17 mouse cellular contexts compared by ENCODE assay signal in genomic region chr17:26564439-26564838, GRCm38 (mm10). TPM values are rescaled to one million over a fixed set of nuclear protein-coding genes. Genes with fewer than 3 reads are reported as not detected.
DNase-seq lines count a peak whose midpoint lies in the region; ATAC-seq lines count a peak whose summit lies in the region.
"Had no signal": no experiment of that assay in that cellular context is flagged by ENCODE, and none has a peak within 500 bp of the region (broad histone marks: within the 10 kb centered on the region; RNA-seq: fewer than 3 reads in every experiment).

No protein-coding gene starts in this region.

- 0 out of 2 replicates have a peak overlapping the region, but pooled peaks have one; percentile 22 for H3K4me2 ChIP-seq in kidney, embryonic 14.5 days (replicated peaks; ENCODE audit: low read depth, low read length)
- no peak overlapping the region for H3K4me2 ChIP-seq in midbrain, embryonic 11.5 days
- 0 out of 2 replicates have a peak overlapping the region, but pooled peaks have one; percentile 4 for H3K4me2 ChIP-seq in liver, embryonic 13.5 days
- H3K4me2 ChIP-seq in stomach, embryonic 16.5 days (ENCODE audit: low read depth, low read length) = peak overlapping the region; percentile 31; the same call in 1 of the 2 replicates
- H3K4me2 ChIP-seq: embryonic facial prominence, embryonic 12.5 days; heart, embryonic 15.5 days; limb, embryonic 15.5 days; midbrain, embryonic 13.5 days had no signal

- H3K27me3 ChIP-seq in kidney, embryonic 14.5 days (ENCODE audit: control insufficient read depth, insufficient read depth, low read length) = no peaks in the 10 kb centered on the region
- H3K27me3 ChIP-seq in midbrain, embryonic 10.5 days (ENCODE audit: low read depth, poor library complexity, severe bottlenecking) = no peaks in the 10 kb centered on the region
- no peaks in the 10 kb centered on the region for H3K27me3 ChIP-seq in midbrain, embryonic 11.5 days (ENCODE audit: control insufficient read depth, insufficient read depth, low read length)
- no peaks in the 10 kb centered on the region for H3K27me3 ChIP-seq in liver, embryonic 13.5 days
- no peaks in the 10 kb centered on the region for H3K27me3 ChIP-seq in stomach, embryonic 16.5 days (ENCODE audit: control insufficient read depth, insufficient read depth, low read length)
- H3K27me3 ChIP-seq: embryonic facial prominence, embryonic 12.5 days; heart, embryonic 15.5 days; limb, embryonic 15.5 days; midbrain, embryonic 13.5 days had no signal

- no peak overlapping the region; the same call in 1 of the 2 replicates for H3K4me3 ChIP-seq in kidney, embryonic 14.5 days (ENCODE audit: low read length)
- H3K4me3 ChIP-seq in midbrain, embryonic 10.5 days = 0 out of 2 replicates have a peak overlapping the region, but pooled peaks have one; percentile 2
- H3K4me3 ChIP-seq in midbrain, embryonic 11.5 days (ENCODE audit: low read depth, low read length) = no peak overlapping the region
- no peak overlapping the region for H3K4me3 ChIP-seq in liver, embryonic 13.5 days (replicated peaks)
- no peak overlapping the region for H3K4me3 ChIP-seq in stomach, embryonic 16.5 days (replicated peaks; ENCODE audit: low read length)
- H3K4me3 ChIP-seq: embryonic facial prominence, embryonic 12.5 days; heart, embryonic 15.5 days; hindbrain, embryonic 10.5 days; limb, embryonic 15.5 days; midbrain, embryonic 13.5 days had no signal

- DNase-seq in kidney, postnatal 10 days = no peak
- DNase-seq in midbrain, embryonic 10.5 days (ENCODE audit: low spot score) = no peak
- DNase-seq in midbrain, embryonic 11.5 days (ENCODE audit: low spot score, missing footprints) = no peak
- DNase-seq in liver, embryonic 13.5 days = no peak
- no peak for DNase-seq in MN1 (ENCODE audit: low spot score)
- DNase-seq: adrenal gland, postnatal 36 days; cerebellum, adult 2 months; layer of hippocampus, adult 9-11 months; right cerebral cortex, postnatal 25 days had no signal

- no peak overlapping the region for H3K27ac ChIP-seq in kidney, embryonic 14.5 days (ENCODE audit: low read depth, low read length)
- H3K27ac ChIP-seq in midbrain, embryonic 10.5 days (replicated peaks) = no peak overlapping the region
- H3K27ac ChIP-seq in midbrain, embryonic 11.5 days (ENCODE audit: low read depth, low read length) = no peak overlapping the region
- H3K27ac ChIP-seq in liver, embryonic 13.5 days = no peak overlapping the region
- peak overlapping the region; percentile 69; the same call in 1 of the 2 replicates for H3K27ac ChIP-seq in stomach, embryonic 16.5 days (ENCODE audit: low read length)
- H3K27ac ChIP-seq: embryonic facial prominence, embryonic 12.5 days; heart, embryonic 15.5 days; hindbrain, embryonic 10.5 days; limb, embryonic 15.5 days; midbrain, embryonic 13.5 days had no signal

- H3K9ac ChIP-seq in kidney, embryonic 14.5 days (ENCODE audit: low read depth, low read length) = no peak overlapping the region
- no peak overlapping the region for H3K9ac ChIP-seq in midbrain, embryonic 11.5 days (ENCODE audit: low read length)
- H3K9ac ChIP-seq in liver, embryonic 13.5 days = no peak overlapping the region
- H3K9ac ChIP-seq in stomach, embryonic 16.5 days (ENCODE audit: low read length) = peak overlapping the region; percentile 33
- H3K9ac ChIP-seq: embryonic facial prominence, embryonic 12.5 days; heart, embryonic 15.5 days; limb, embryonic 15.5 days; midbrain, embryonic 13.5 days had no signal

- ATAC-seq in kidney, embryonic 14.5 days (ENCODE audit: low FRiP score, low TSS enrichment) = no peak
- ATAC-seq in midbrain, embryonic 11.5 days (ENCODE audit: low FRiP score) = no peak
- no peak for ATAC-seq in liver, embryonic 13.5 days (ENCODE audit: low read depth)
- peak; percentile 28; the same call in 1 of the 2 replicates for ATAC-seq in stomach, embryonic 16.5 days (ENCODE audit: insufficient read depth, low FRiP score)
- ATAC-seq: forebrain, embryonic 16.5 days; midbrain, embryonic 13.5 days had no signal

- no peaks in the 10 kb centered on the region for H3K9me3 ChIP-seq in kidney, embryonic 14.5 days (ENCODE audit: control insufficient read depth, low read length)
- H3K9me3 ChIP-seq in midbrain, embryonic 10.5 days (replicated peaks) = peaks cover 12% of the 10 kb centered on the region; the same call in 1 of the 2 replicates
- no peaks in the 10 kb centered on the region; the same call in 1 of the 2 replicates for H3K9me3 ChIP-seq in midbrain, embryonic 11.5 days (ENCODE audit: control insufficient read depth, low read length)
- 0 out of 2 replicates have a peak, but pooled peaks cover 3% of the 10 kb centered on the region for H3K9me3 ChIP-seq in liver, embryonic 13.5 days (replicated peaks)
- peaks cover 6% of the 10 kb centered on the region; the same call in 1 of the 2 replicates for H3K9me3 ChIP-seq in stomach, embryonic 16.5 days (replicated peaks; ENCODE audit: control insufficient read depth, low read length)
- H3K9me3 ChIP-seq: heart, embryonic 15.5 days; limb, embryonic 15.5 days had no signal

- peaks cover 30% of the 10 kb centered on the region for H3K36me3 ChIP-seq in kidney, embryonic 14.5 days (ENCODE audit: control insufficient read depth, insufficient read depth, low read length)
- peaks cover 64% of the 10 kb centered on the region for H3K36me3 ChIP-seq in midbrain, embryonic 10.5 days
- H3K36me3 ChIP-seq in midbrain, embryonic 11.5 days (ENCODE audit: control insufficient read depth, insufficient read depth, low read length) = peaks cover 10% of the 10 kb centered on the region
- peaks cover 39% of the 10 kb centered on the region for H3K36me3 ChIP-seq in liver, embryonic 13.5 days
- peaks cover 12% of the 10 kb centered on the region; the same call in 1 of the 2 replicates for H3K36me3 ChIP-seq in stomach, embryonic 16.5 days (ENCODE audit: control insufficient read depth, insufficient read depth, low read length)

- WGBS in kidney, embryonic 14.5 days = 22% methylated on average over 9 of the region's 9 CpGs
- 55% methylated on average over 9 of the region's 9 CpGs for WGBS in midbrain, embryonic 10.5 days
- 47% methylated on average over 9 of the region's 9 CpGs for WGBS in midbrain, embryonic 11.5 days
- 71% methylated on average over 9 of the region's 9 CpGs for WGBS in liver, embryonic 13.5 days (ENCODE audit: insufficient replicate concordance)
- WGBS in stomach, embryonic 16.5 days = 68% methylated on average over 9 of the region's 9 CpGs

- peaks cover 47% of the 10 kb centered on the region for H3K4me1 ChIP-seq in kidney, embryonic 14.5 days (ENCODE audit: control insufficient read depth, insufficient read depth, low read length)
- peaks cover 47% of the 10 kb centered on the region for H3K4me1 ChIP-seq in midbrain, embryonic 10.5 days
- peaks cover 17% of the 10 kb centered on the region for H3K4me1 ChIP-seq in midbrain, embryonic 11.5 days (ENCODE audit: control insufficient read depth, insufficient read depth, low read length)
- H3K4me1 ChIP-seq in liver, embryonic 13.5 days (replicated peaks) = peaks cover 56% of the 10 kb centered on the region
- peaks cover 28% of the 10 kb centered on the region for H3K4me1 ChIP-seq in stomach, embryonic 16.5 days (ENCODE audit: control insufficient read depth, insufficient read depth, low read length)

RNA-seq across cellular contexts. Expression of gene Dusp1, which starts 2.5 kb away (rescaled TPM):
- 19.3 and 19.8 TPM in 2 replicates for polyA plus RNA-seq in kidney, embryonic 14.5 days (2014; fragmentation: Nextera tagmentation; extraction: Ambion mirVana)
- polyA plus RNA-seq in midbrain, embryonic 10.5 days (2016; fragmentation: Nextera tagmentation; extraction: Ambion mirVana) = 21.7 and 28.8 TPM in 2 replicates
- 30.2 TPM in 2 replicates for polyA plus RNA-seq in midbrain, embryonic 11.5 days (2014; fragmentation: Nextera tagmentation; extraction: Ambion mirVana)
- 22.2 and 27.8 TPM in 2 replicates for polyA plus RNA-seq in liver, embryonic 13.5 days (2015; fragmentation: Nextera tagmentation; extraction: Ambion mirVana)
- 18.3 and 20.4 TPM in 2 replicates for polyA plus RNA-seq in stomach, embryonic 16.5 days (2015; fragmentation: Nextera tagmentation; extraction: Ambion mirVana)

RNA-seq across cellular contexts. Expression of gene Ergic1, which starts 3.1 kb away (rescaled TPM):
- 141 and 150 TPM in 2 replicates for polyA plus RNA-seq in kidney, embryonic 14.5 days (2014; fragmentation: Nextera tagmentation; extraction: Ambion mirVana)
- polyA plus RNA-seq in midbrain, embryonic 10.5 days (2016; fragmentation: Nextera tagmentation; extraction: Ambion mirVana) = 104 and 113 TPM in 2 replicates
- 129 and 130 TPM in 2 replicates for polyA plus RNA-seq in midbrain, embryonic 11.5 days (2014; fragmentation: Nextera tagmentation; extraction: Ambion mirVana)
- 35.2 and 37.0 TPM in 2 replicates for polyA plus RNA-seq in liver, embryonic 13.5 days (2015; fragmentation: Nextera tagmentation; extraction: Ambion mirVana)
- polyA plus RNA-seq in stomach, embryonic 16.5 days (2015; fragmentation: Nextera tagmentation; extraction: Ambion mirVana) = 111 and 116 TPM in 2 replicates
